Mouse (Mus musculus): ENCODE measurements around the gene Map4k3.
"Not testable (repeated sequence)": the region's sequence is repeated elsewhere in the genome, so short reads cannot be mapped to it uniquely, and the experiment has no call there.

Gene Map4k3

DNA sequence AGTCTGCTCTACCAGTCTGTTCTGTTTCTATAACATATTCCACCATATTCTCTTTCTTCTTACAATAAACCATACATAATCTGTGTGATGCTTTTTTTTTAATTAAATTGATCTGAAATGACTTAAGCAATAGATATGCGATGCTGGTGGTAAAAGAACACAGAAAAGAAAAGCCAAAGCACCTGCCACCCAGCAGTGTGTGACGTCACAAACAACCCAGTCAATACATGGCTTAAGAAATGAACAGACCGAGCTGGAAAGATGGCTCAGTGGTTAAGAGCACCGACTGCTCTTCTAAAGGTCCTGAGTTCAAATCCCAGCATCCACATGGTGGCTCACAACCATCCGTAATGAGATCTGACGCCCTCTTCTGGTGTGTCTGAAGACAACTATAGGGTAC, 2.0 kb upstream of the Map4k3 start:
- DNase-seq (ENCODE audit: extremely low read depth, insufficient read length, low spot score), result not testable (repeated sequence)

DNA sequence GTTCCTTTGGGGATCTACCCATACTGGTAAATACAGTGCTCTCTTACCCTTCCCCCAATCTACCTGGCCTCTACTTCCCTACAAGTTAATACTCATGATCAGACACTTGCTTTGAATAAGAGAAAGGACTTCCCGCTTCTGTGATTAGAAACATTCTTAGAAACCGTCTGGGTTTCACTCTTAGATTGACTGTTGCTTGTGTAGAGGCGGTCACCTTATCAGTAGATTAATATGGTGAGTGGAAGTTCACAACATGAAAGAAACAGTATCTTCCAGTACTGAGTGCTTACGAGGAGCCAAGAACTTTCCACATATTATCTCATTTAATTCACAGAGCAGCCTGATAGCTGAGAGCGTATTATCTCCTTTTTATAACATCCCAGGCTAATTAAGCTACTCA, 1.5 kb upstream of the Map4k3 start:
- no peak for DNase-seq (ENCODE audit: extremely low read depth, insufficient read length, low spot score)

DNA sequence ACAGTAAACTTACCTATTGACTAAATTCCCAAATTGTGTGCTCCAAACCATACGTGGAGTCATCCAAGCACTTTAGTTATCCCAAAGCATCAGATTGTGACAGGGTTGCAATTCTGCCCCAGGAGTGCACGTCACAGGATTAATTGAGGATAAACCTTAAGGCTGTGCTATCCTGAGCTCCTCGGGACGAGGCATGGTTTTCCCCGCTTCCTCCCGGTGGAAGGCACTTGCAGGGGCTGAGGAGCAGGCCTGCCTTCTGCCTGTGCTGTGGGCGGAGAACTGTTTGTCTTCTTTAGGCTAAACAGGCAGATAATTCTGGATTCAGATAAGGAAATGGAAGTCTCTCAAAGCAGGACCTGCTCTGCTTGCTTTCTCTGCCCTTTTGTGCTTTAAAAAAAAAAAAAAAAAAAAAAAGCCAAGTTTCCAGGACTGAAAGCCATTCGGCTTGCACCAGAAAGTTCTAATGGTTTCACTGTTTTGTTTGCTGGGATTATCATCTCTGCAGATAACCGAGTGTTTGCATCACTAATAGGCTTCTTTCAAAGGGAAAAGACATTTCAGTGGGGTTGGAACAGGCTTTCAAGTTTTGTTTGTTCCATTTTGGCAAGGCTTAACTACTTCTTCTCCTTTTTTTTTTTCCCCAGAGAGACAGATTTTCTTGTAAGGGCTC, 930 bp upstream of the Map4k3 start:
- DNase-seq (ENCODE audit: extremely low read depth, insufficient read length, low spot score), result peak; percentile 10

DNA sequence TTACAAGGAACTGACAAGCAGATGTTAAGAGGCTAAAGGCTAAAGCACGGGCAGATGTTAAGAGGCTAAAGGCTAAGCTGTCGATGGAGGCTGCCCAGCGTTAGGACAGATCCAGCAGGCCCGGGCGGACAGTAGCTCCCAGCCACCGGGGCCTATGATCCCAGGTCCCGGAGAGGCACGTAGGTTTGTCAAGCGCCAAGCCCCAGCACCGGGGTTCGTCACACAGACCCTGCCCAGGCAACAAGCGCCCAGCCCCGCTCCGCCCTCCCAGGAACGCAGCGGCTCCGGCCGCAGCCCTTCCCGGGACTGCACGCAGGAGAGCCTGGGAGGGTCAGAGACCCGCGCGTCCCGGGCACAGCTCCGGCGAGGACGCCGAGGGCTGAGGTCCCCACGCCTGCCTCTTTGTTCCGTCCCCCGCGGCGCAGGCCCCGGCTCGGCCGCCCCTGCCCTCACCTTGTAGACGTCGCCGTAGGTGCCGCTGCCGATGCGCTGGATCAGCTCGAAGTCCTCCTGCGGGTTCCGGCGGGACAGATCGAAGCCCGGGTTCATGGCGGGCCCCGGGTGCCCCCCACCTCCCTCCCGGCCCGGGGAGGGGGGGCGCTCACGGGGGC, 839 bp downstream of the Map4k3 start:
- DNase-seq (ENCODE audit: extremely low read depth, insufficient read length, low spot score), result peak; percentile 83

DNA sequence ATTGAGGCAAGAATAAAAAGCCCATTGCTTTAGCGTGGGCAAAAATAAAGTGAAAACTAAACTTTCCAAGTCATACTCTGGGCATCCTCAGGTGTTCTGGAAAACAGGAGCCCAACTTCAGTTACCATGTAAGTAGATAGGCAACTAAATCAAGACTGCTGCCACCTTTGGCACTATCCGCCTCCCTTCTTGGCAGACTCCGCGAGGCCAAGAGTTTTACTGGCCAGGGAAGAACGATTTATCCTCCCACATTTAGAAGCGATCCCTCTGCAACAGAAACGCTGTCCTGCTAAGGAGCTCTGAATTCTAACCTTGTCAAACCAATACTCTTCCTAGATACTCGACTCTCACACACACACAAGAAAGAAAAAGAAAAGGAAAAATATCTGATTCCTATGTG, 1.5 kb downstream of the Map4k3 start:
- peak; percentile 17 for DNase-seq (ENCODE audit: extremely low read depth, insufficient read length, low spot score)

DNA sequence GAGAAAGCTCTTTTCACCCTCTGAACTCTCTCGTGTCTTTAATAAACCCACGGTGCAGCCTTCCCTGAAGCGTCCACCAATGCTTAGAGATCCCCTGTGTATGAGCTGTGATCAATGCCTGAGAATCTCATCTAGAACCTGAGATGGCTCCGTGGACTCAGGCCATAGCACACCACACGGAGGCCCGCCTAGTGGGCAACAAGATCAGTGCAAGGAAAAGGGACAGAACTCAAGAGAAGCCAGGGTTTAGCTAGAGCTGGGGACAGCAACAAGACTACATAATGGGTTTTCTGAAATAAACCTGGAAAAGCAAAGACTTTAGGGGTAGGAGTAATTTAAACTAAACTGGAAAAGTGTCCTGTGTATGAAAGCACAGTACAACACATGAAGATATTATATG, 5.2 kb downstream of the Map4k3 start:
- no peak for DNase-seq (ENCODE audit: extremely low read depth, insufficient read length, low spot score)

DNA sequence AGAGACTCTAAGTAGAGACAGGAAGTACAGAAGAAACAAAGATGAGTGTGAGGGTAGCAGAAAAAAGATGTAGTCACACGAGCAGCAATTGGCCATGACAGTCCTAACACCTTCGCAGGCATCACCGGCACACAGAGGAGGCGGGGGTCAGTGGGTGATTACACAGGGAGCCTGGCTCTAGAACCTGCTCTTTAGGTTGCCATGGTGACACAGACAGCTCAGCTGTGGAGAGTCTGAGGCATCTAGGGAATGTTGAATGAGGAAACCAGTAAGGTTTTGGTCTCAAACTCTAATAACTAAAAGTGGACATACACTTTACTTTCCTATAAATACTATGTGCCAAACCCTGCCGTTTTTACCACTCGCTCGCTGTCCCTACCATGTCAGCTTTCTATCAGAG, 6.6 kb downstream of the Map4k3 start:
- no peak for DNase-seq (ENCODE audit: extremely low read depth, insufficient read length, low spot score)

DNA sequence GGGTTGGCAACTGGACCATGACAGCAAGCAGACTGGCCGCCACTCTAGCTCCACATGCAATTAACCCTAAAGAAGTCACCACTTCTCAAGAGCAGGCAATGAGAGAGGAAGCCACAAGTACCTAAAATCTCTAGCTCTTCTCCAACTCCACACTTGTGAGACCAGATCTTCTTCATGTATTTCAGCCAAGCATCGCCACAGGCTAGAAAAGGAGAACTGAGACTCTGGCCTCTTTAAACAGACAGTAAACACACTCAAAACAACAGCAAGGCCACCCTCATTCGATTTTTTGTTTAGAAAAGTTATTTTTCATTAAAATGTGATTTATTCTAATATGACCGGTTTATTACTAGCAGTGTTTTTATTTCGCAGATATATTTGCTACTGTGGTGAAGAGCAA, 9.0 kb downstream of the Map4k3 start:
- no peak for DNase-seq (ENCODE audit: extremely low read depth, insufficient read length, low spot score)

DNA sequence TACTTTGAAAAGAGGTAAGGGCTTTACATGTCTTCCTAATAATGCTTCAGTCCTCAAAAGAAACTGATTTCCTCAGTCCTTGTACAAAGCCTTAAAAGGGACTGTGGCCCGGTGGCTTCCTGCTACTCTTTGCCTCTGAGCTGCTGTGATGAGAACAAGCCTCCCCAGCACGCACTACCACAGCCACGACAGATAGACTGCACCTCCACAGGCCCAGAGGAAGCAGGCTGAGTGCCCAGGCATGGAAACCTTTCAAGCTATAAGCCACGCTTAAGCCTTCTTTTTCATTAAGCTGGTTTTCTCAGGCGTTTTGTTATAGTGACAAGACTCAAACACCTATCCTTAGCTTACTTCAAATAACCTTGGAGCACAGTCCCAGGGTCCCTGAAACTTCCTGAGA, 10.0 kb downstream of the Map4k3 start:
- no peak for DNase-seq (ENCODE audit: extremely low read depth, insufficient read length, low spot score)

DNA sequence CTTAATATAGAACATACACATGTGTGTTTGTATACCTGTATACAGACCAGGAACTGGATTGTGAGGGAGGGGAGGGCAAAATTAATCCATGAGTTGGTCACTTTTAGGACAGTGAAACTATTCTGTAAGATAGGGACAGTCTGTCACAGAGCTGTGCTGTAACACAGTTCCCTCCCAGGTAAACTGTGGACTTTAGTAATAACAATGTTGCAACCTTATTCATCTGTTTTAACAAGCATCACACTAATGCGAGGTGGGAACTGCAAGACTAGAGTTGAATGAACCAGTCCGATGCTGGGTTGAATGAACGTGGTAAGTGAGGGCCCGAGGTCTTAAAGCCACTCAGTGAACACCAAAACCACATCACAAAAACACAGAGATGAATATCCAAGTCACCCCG, 14.7 kb downstream of the Map4k3 start:
- DNase-seq (ENCODE audit: extremely low read depth, insufficient read length, low spot score), result no peak

DNA sequence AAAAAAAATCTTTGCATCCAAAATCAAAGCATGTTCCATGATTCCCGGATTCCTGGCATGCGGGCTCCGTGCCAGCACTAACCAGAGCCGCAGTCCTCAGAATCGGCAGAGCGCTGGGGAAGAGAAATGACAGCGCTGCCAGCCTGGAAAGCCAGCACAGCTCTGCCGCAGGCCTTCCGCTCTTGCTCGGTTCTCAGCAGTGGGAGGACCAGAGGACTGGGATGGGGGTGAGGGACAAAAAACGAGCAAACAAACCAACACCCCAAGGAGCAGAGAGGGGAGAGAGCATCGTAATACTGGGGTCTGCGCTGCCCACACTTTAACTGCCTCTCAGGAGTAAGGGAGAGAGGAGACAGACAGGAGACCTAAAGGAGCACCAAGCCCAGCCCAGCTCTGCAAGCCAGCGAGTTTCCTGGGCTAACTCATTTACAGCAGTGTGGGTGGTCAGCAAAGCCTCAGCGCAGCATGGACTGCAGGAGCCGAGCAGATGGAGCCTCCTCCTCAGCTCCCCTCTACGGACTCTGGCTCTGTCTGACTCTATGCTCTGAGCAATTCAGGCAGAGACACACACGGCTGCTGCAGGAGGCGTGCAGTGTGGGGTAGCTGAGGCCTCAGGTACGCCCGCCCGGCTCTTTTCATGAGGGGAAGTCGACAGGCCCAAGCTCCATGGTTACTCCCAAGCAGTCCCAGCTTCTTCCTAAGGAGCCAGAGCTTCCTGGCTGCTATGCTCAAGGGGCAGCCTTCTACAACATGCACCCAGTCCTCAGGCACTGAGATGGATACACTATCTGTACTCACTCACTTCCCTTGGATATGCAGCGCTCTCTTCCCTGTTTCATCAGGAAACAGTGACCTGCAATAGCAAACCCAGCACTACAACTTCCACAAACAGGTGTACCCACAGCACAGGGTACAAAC, 18.1 kb downstream of the Map4k3 start:
- DNase-seq (ENCODE audit: extremely low read depth, insufficient read length, low spot score), result no peak

DNA sequence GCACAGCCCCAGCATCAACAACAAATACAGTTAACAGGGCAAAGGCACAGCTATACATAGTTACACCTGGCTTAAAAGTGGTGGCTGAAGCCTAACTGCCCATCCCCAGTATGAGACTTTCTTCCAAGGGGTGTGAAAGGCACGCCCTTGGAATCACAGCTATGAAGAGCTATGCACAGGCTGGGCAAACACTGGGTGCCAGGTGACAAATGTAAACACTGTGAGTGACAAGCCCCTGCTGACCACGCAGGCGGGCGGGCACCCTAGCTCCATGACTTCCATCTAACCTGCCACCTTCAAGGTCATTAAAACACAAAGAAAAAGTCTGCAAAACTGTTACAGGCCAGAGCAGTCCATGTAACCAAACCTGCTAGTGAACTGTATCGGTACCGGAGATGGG, 19.5 kb downstream of the Map4k3 start:
- DNase-seq (ENCODE audit: extremely low read depth, insufficient read length, low spot score), result no peak

DNA sequence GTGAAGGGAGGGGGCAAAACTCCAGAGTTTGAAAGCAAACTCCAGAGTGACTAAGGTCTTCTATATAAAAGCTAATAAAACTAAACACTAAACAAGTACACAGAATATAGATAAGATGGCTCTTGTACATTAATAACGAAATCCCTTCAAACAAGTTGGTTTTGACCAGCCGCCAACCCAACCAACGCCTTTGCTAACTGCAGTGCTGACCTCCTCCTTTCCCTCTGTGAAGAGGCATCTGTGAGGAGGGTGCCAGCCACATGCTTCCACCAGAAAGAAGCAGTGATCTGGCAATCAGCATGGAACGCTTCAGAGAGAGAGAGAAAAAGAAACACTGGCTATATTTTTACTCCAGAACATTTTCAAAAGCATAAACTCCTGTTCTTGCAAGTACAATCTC, 21.1 kb downstream of the Map4k3 start:
- DNase-seq (ENCODE audit: extremely low read depth, insufficient read length, low spot score), result no peak

DNA sequence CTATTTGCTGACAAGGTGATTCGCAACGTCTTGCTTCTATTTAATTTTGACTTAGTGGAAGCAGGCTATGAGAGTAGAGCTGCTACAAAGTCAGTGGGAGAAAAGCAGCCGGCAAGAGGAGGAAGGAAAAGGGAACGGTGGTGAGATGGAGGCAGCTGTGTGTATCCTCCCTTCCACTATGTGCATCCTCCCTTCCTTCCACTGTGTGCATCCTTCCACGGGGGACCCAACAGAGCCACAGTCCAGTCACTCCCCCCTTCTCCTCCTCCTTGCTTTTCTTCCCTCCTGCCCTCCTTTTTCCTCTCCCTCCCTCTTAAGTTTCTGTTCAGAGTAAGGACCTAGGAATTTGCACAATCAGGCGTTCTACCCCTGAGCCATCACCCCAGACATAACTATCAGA, 21.7 kb downstream of the Map4k3 start:
- DNase-seq (ENCODE audit: extremely low read depth, insufficient read length, low spot score), result no peak

DNA sequence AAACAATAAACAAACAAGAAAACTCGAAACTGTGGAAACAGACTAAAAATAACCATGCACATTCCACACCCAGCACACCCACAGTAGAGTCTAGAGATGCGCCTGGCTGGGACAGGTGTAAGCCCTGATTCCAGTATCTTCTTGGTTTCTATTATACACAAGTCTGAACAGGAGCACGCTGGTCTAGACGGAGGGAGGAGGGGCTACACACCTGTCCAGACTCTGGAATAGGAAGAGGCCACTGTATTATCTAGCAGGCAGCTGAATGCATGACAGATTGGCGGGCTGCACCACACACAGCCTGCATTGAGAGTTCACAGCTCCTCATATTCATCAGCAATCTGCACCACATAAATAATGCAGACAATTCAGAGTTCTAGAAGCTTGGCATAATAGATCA, 26.6 kb downstream of the Map4k3 start:
- no peak for DNase-seq (ENCODE audit: extremely low read depth, insufficient read length, low spot score)

DNA sequence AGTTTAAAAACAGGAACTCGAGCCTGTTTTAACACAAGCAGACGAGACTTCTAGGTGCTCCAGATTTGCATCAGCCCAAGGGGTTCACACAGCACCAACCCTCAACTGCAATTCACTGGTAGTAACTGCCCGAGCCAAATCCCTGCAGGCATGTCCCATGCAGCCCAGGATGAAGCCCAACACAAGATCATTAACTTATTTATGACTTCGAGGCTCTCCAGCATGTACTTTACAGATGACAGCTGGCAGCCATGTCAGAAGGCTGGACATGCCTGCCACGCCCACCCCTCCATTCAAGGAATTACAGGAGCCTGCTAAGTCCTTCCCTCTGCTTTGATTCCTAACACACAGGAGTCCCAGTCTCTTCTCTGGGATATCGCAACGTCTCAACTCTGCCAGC, 29.4 kb downstream of the Map4k3 start:
- DNase-seq (ENCODE audit: extremely low read depth, insufficient read length, low spot score), result no peak

DNA sequence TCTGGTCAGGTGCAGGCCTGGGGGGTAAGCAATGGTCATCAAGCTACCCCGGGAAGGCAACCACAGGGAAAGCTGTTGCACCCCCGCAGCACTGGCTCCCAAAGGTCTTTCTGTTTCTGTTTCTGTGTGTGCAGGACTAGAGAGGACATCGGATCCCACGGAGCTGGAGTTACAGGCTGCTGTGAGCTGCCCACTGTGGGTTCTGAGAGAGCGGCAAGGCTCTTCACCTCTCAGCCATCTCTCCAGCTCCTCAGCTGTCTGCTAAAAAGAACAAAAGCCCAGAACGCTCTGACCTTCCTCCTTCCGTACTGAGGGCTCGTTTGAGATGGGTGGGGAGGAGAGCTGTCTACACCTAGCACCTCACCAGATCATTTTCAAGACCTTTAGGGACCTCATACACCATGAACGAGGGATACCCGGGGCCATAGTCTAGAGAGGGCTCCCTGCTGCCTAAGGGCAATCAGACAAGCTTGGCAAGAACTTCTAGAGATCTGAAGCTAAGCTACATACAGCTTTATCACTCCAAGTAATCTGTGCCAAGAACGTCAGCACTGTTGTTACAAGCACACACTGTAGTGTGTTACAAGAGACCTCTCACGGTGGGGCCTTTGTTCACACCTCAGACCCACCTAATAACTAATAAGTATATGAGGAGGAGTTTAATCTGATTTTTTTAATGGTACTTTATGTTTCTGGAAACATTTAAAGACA, 29.9 kb downstream of the Map4k3 start:
- DNase-seq (ENCODE audit: extremely low read depth, insufficient read length, low spot score), result no peak

DNA sequence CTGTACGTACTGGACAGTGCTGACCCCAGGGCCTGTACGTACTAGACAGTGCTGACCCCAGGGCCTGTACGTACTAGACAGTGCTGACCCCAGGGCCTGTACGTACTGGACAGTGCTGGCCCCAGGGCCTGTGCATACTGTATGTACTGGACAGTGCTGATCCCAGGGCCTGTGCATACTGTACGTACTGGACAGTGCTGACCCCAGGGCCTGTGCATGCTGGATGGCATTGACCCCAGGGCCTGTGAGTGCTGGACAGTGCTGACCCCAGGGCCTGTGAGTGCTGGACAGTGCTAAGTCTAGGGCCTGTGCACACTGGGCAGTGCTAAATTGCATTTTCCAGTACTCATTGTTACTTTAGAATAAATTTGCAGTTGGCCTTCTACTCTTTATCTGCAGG, 31.3 kb downstream of the Map4k3 start:
- no peak for DNase-seq (ENCODE audit: extremely low read depth, insufficient read length, low spot score)

DNA sequence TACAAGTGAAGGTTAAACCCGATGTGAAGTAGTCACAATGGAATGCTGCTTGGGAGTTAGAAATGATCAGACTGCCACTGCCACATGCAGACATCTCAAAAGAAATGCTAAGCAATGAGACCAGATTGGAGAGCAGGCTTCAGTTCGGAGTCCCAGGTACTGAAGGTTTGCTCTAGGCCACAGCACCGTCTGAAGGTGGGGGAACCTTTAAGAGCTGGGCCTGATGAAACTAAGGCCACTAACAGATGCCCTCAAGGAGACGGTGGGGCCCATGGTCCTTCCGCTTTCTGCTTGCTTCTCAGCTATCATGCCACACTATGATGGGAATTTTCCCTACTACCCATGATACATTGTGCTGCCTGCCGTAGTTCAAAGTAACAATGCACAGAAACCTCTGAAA, 32.1 kb downstream of the Map4k3 start:
- DNase-seq (ENCODE audit: extremely low read depth, insufficient read length, low spot score), result no peak

DNA sequence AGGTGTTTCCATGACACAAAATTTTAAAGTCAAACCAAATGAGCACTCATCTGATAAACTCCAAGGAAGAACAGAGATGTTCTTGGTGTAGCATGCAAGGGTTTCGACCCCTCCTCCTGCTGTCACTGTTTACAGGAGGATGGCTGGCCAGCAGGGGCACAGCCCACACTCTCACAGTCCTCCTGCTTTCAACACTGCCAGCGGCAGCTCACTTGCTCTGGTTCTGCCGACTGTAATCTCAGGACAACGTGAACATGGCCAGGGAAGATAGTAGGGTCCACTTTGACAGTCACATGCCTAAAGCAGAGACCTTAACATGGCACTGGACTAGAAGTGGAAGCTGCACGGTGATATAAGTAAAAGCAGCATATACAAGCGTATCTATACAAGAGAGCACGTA, 34.6 kb downstream of the Map4k3 start:
- DNase-seq (ENCODE audit: extremely low read depth, insufficient read length, low spot score), result no peak

DNA sequence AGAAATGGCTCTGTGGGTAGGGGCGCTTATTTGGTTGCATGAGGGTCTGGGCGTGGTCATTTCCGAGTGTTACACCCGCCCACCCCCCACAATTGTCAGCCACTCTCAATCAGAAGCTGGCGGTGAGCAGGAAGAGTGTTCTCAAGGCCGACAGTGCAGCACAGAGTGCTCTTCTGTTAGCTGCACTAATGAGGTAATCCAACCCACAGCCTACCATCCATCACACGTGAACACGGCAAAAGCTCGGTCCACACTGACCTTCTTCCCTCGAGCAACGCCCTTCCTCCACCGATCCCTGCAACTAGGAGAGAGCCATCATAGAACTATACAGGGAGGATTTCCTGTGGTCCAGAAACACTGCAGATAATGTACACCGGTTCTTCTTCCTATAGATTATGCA, 36.1 kb downstream of the Map4k3 start:
- no peak for DNase-seq (ENCODE audit: extremely low read depth, insufficient read length, low spot score)
